In the genomic region with DNA sequence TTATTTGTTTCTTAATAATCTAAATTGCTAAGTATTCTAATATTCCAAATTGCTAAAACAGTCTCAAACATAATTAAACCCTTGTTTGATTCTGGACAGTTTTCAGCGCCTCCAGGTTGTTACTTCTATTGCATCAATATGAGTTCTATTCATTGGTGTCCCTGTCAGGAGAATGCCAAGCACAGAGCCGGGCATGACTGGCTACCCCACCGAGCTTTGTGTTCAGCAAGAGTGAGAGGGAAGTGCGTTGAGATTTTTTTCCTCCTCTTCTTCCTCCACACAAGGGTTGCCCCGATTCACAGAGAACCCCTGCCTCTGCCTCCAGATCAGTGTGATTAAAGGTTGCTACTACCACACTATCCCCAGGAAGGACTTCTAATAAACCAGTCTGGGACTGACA, we compare ENCODE assay signal across 10 mouse cellular contexts. TPM values are rescaled to one million over a fixed set of nuclear protein-coding genes. Genes with fewer than 3 reads are reported as not detected.
A peak's percentile ranks its signal among the peaks of the same experiment; 100 is the strongest.
DNase-seq lines count a peak whose midpoint lies in the region; ATAC-seq lines count a peak whose summit lies in the region.
"Had no signal": no experiment of that assay in that cellular context is flagged by ENCODE, and none has a peak within 500 bp of the region (broad histone marks: within the 10 kb centered on the region; RNA-seq: fewer than 3 reads in every experiment).

No protein-coding gene starts in this region.

- no peak overlapping the region for H3K4me3 ChIP-seq in heart, embryonic 16.5 days (ENCODE audit: low read length)
- no peak overlapping the region for H3K4me3 ChIP-seq in brown adipose tissue, adult 24 weeks (ENCODE audit: insufficient read depth, low read depth, low read length)
- H3K4me3 ChIP-seq in forebrain, embryonic 16.5 days (replicated peaks; ENCODE audit: low read length), result no peak overlapping the region
- H3K4me3 ChIP-seq in midbrain, embryonic 12.5 days, result no peak overlapping the region
- H3K4me3 ChIP-seq in kidney, embryonic 15.5 days (replicated peaks), result no peak overlapping the region

- no peaks in the 10 kb centered on the region for H3K9me3 ChIP-seq in heart, embryonic 16.5 days (replicated peaks; ENCODE audit: control insufficient read depth, low read length)
- H3K9me3 ChIP-seq in forebrain, embryonic 16.5 days (ENCODE audit: control insufficient read depth, low read length), result no peaks in the 10 kb centered on the region
- H3K9me3 ChIP-seq in midbrain, embryonic 12.5 days, result no peaks in the 10 kb centered on the region
- H3K9me3 ChIP-seq in kidney, embryonic 15.5 days (replicated peaks), result no peaks in the 10 kb centered on the region

- peak overlapping the region; percentile 60; the same call in 1 of the 2 replicates for H3K4me2 ChIP-seq in heart, embryonic 16.5 days (ENCODE audit: low read depth, low read length)
- H3K4me2 ChIP-seq in forebrain, embryonic 16.5 days (ENCODE audit: low read length), result no peak overlapping the region
- peak overlapping the region; percentile 49; the same call in 1 of the 2 replicates for H3K4me2 ChIP-seq in midbrain, embryonic 12.5 days (replicated peaks)
- no peak overlapping the region for H3K4me2 ChIP-seq in kidney, embryonic 15.5 days
- H3K4me2 ChIP-seq: liver, embryonic 11.5 days had no signal

- H3K36me3 ChIP-seq in heart, embryonic 16.5 days (ENCODE audit: control insufficient read depth, insufficient read depth), result no peaks in the 10 kb centered on the region
- H3K36me3 ChIP-seq in forebrain, embryonic 16.5 days (ENCODE audit: control insufficient read depth, insufficient read depth), result no peaks in the 10 kb centered on the region
- no peaks in the 10 kb centered on the region for H3K36me3 ChIP-seq in midbrain, embryonic 12.5 days
- no peaks in the 10 kb centered on the region for H3K36me3 ChIP-seq in kidney, embryonic 15.5 days

- H3K27me3 ChIP-seq in heart, embryonic 16.5 days (ENCODE audit: control insufficient read depth, insufficient read depth, low read length), result no peaks in the 10 kb centered on the region
- H3K27me3 ChIP-seq in forebrain, embryonic 16.5 days (replicated peaks; ENCODE audit: control insufficient read depth, insufficient read depth, low read length), result no peaks in the 10 kb centered on the region
- H3K27me3 ChIP-seq in midbrain, embryonic 12.5 days, result no peaks in the 10 kb centered on the region
- H3K27me3 ChIP-seq in kidney, embryonic 15.5 days, result no peaks in the 10 kb centered on the region

- peak overlapping the region; percentile 93 for H3K27ac ChIP-seq in heart, embryonic 16.5 days (ENCODE audit: low read length)
- H3K27ac ChIP-seq in brown adipose tissue, adult 24 weeks (replicated peaks; ENCODE audit: low read depth, low read length), result peak overlapping the region; percentile 69
- H3K27ac ChIP-seq in forebrain, embryonic 16.5 days (ENCODE audit: low read length), result 0 out of 2 replicates have a peak overlapping the region, but pooled peaks have one; percentile 5
- H3K27ac ChIP-seq in midbrain, embryonic 12.5 days (replicated peaks), result no peak overlapping the region
- no peak overlapping the region for H3K27ac ChIP-seq in kidney, embryonic 15.5 days

- 42% methylated on average over 5 of the region's 5 CpGs for WGBS in heart, embryonic 16.5 days
- 5% methylated on average over 5 of the region's 5 CpGs for WGBS in forebrain, embryonic 16.5 days
- 20% methylated on average over 5 of the region's 5 CpGs for WGBS in midbrain, embryonic 12.5 days
- 46% methylated on average over 5 of the region's 5 CpGs for WGBS in kidney, embryonic 15.5 days

- peaks cover 52% of the 10 kb centered on the region for H3K4me1 ChIP-seq in heart, embryonic 16.5 days (ENCODE audit: control insufficient read depth, insufficient read depth, low read length)
- peaks cover 30% of the 10 kb centered on the region for H3K4me1 ChIP-seq in brown adipose tissue, adult 24 weeks (ENCODE audit: control insufficient read depth, insufficient read depth, insufficient read length, low read length)
- H3K4me1 ChIP-seq in forebrain, embryonic 16.5 days (replicated peaks; ENCODE audit: control insufficient read depth, insufficient read depth, low read length), result peaks cover 26% of the 10 kb centered on the region
- H3K4me1 ChIP-seq in midbrain, embryonic 12.5 days, result peaks cover 45% of the 10 kb centered on the region
- H3K4me1 ChIP-seq in kidney, embryonic 15.5 days, result peaks cover 38% of the 10 kb centered on the region

- peak overlapping the region; percentile 50 for H3K9ac ChIP-seq in heart, embryonic 16.5 days (ENCODE audit: low read length)
- no peak overlapping the region for H3K9ac ChIP-seq in forebrain, embryonic 16.5 days (replicated peaks; ENCODE audit: low read depth, low read length)
- H3K9ac ChIP-seq in midbrain, embryonic 12.5 days (replicated peaks), result no peak overlapping the region
- H3K9ac ChIP-seq in kidney, embryonic 15.5 days, result no peak overlapping the region

- DNase-seq in heart, adult 18-20 months, result no peak
- no peak for DNase-seq in adrenal gland, postnatal 10 days
- no peak for DNase-seq in adrenal gland, postnatal 4 days (ENCODE audit: low spot score in 2 of 2)

- no peak for ATAC-seq in heart, embryonic 16.5 days (replicated peaks; ENCODE audit: extremely low read depth, insufficient read depth, low FRiP score)
- 0 out of 2 replicates have a peak, but pooled peaks have one; percentile 21 for ATAC-seq in forebrain, embryonic 16.5 days
- ATAC-seq in midbrain, embryonic 12.5 days (ENCODE audit: low FRiP score, low read depth), result peak; percentile 21; the same call in 1 of the 2 replicates
- ATAC-seq in kidney, embryonic 15.5 days (replicated peaks; ENCODE audit: low FRiP score), result no peak
- ATAC-seq: CD4-positive, CD25-positive, alpha-beta regulatory T cell, adult 4 months had no signal

RNA-seq across cellular contexts. Expression of a gene that starts 53.5 kb away (rescaled TPM):
- polyA plus RNA-seq in heart, embryonic 16.5 days (2015; fragmentation: Nextera tagmentation; extraction: Ambion mirVana), result 31.9 and 40.2 TPM in 2 replicates
- 10 to 100 TPM; 49.1 to 58.5 TPM for total RNA-seq in heart, adult 18-20 months (2021)
- 37.9 and 41.3 TPM in 2 replicates for polyA plus RNA-seq in brown adipose tissue, adult 24 weeks (2012; ENCODE audit: insufficient read depth, insufficient read length, missing spikeins)
- polyA plus RNA-seq in forebrain, embryonic 16.5 days (2015; fragmentation: Nextera tagmentation; extraction: Ambion mirVana), result 15.9 and 19.7 TPM in 2 replicates
- 27.2 and 28.5 TPM in 2 replicates for polyA plus RNA-seq in midbrain, embryonic 12.5 days (2016; fragmentation: Nextera tagmentation; extraction: Ambion mirVana)
- total RNA-seq in adrenal gland, postnatal 10 days (2021), result 10 to 100 TPM; 39.1 to 51.1 TPM
- 19.0 and 20.9 TPM in 2 replicates for polyA plus RNA-seq in kidney, embryonic 15.5 days (2015; fragmentation: Nextera tagmentation; extraction: Ambion mirVana)
- total RNA-seq in adrenal gland, postnatal 4 days (2021), result 10 to 100 TPM; 55.1 to 60.8 TPM

Comparison
In these comparisons a context has a peak if more than half of its experiments do, and no peak if none do; other contexts are left out.
1. ATAC-seq: peak in forebrain, embryonic 16.5 days (single experiment) and midbrain, embryonic 12.5 days (single experiment); none in heart, embryonic 16.5 days (single experiment) and kidney, embryonic 15.5 days (single experiment).
2. H3K27ac ChIP-seq: peak in heart, embryonic 16.5 days (single experiment), brown adipose tissue, adult 24 weeks (single experiment) and forebrain, embryonic 16.5 days (single experiment); none in midbrain, embryonic 12.5 days (single experiment) and kidney, embryonic 15.5 days (single experiment).
3. H3K4me2 ChIP-seq: peak in heart, embryonic 16.5 days (single experiment) and midbrain, embryonic 12.5 days (single experiment); none in forebrain, embryonic 16.5 days (single experiment) and kidney, embryonic 15.5 days (single experiment).